Mouse (Mus musculus) midbrain, postnatal 0 days (tissue): ENCODE measurements around the gene Kalrn. TPM values are rescaled to one million over a fixed set of nuclear protein-coding genes. Genes with fewer than 3 reads are reported as not detected.

Source experiments
- ATAC-seq: fragments of 200-750 bp; cut with Nextera tagmentation; 2 replicates; pipeline ENCODE4 v1.8.0; 2017; ENCODE audit warnings: moderate number of reproducible peaks, mild to moderate bottlenecking, moderate TSS enrichment, moderate library complexity; ENCODE audit not compliant: low FRiP score
- DNase-seq: peaks from one replicate; pipeline ENCODE4 v3.0.0-alpha.2; 2015; ENCODE audit warnings: low spot score
- H3K27ac ChIP-seq: fragments of 300-500 bp; sonication (generic); 2 replicates; pipeline ENCODE4 v1.5.1; 2014; ENCODE audit warnings: low read depth, mild to moderate bottlenecking, low read length, mixed read lengths
- H3K27me3 ChIP-seq: fragments of 300-500 bp; sonication (generic); 2 replicates; pipeline ENCODE4 v1.6.1; 2014; ENCODE audit warnings: low read length, control low read depth, mixed read lengths; ENCODE audit not compliant: insufficient read depth
- H3K36me3 ChIP-seq: fragments of 300-500 bp; sonication (generic); 2 replicates; pipeline ENCODE4 v1.6.1; 2014; ENCODE audit warnings: low read length, control low read depth, mixed read lengths; ENCODE audit not compliant: insufficient read depth
- H3K4me1 ChIP-seq: fragments of 300-500 bp; sonication (generic); 2 replicates; pipeline ENCODE4 v1.6.1; 2014; ENCODE audit warnings: mild to moderate bottlenecking, control low read depth, antibody characterized with exemption, low read length, mixed read lengths; ENCODE audit not compliant: insufficient read depth
- H3K4me2 ChIP-seq: fragments of 300-500 bp; sonication (generic); 2 replicates; pipeline ENCODE4 v1.6.1; 2014; ENCODE audit warnings: low read depth, mild to moderate bottlenecking, low read length, mixed read lengths; ENCODE audit not compliant: poor library complexity, severe bottlenecking
- H3K4me3 ChIP-seq: fragments of 300-500 bp; sonication (generic); 2 replicates; pipeline ENCODE4 v1.5.1; 2014; ENCODE audit warnings: low read depth, mild to moderate bottlenecking, low read length, moderate library complexity
- H3K9ac ChIP-seq: fragments of 300-500 bp; sonication (generic); replicated peaks from 2 replicates; pipeline ENCODE4 v1.6.1; 2014; ENCODE audit warnings: mild to moderate bottlenecking, low read length, moderate library complexity, mixed read lengths; ENCODE audit not compliant: poor library complexity, severe bottlenecking
- H3K9me3 ChIP-seq: fragments of 300-500 bp; sonication (generic); 2 replicates; pipeline ENCODE4 v1.6.1; 2016; ENCODE audit warnings: low read length, control low read depth
- CTCF ChIP-seq: IDR thresholded peaks from 2 replicates; pipeline ENCODE4 v1.5.1; 2016; ENCODE audit warnings: antibody characterized with exemption, mild to moderate bottlenecking
- WGBS: fragments of 180-500 bp; shearing (Covaris S2); extraction: QIAGEN DNeasy Blood & Tissue Kit; methylation state at CpG from one replicate; pipeline ENCODE4 v1.1.7; 2014; 5-methylcytosine and 5-hydroxymethylcytosine counted together
- polyA plus RNA-seq: library from polyadenylated mRNA; unstranded; fragments of >200 nt; fragmentation: Nextera tagmentation; extraction: Ambion mirVana; gene quantifications from 2 replicates; pipeline ENCODE4 v1.2.1, GENCODE M21; 2015
- total RNA-seq: library from RNA; depleted of rRNA; stranded (reverse); fragments of >200 nt; gene quantifications from 2 replicates; pipeline ENCODE4 v1.2.3, GENCODE M21; 2014; rRNA removed

Kalrn gene
- total and polyA plus RNA-seq, 2 experiments from 2014 or later: 23.6 to 128 TPM

- H3K27me3 ChIP-seq: no peaks in the 10 kb centered on the region
- ATAC-seq (no peak), DNase-seq (peak; percentile 66)
- no peaks in the 10 kb centered on the region for H3K36me3 ChIP-seq
- H3K9ac ChIP-seq: no peak overlapping the region
- 69% methylated on average over 9 of the region's 9 CpGs for WGBS
- no peak overlapping the region for H3K4me2 ChIP-seq
- no peak overlapping the region for H3K4me3 ChIP-seq
- no peak for TF ChIP-seq CTCF
- H3K4me1 ChIP-seq: no peaks in the 10 kb centered on the region
- H3K27ac ChIP-seq: no peak overlapping the region
- H3K9me3 ChIP-seq: no peaks in the 10 kb centered on the region
Observed at GRCm38 (mm10) chr16:33928788-33929462, 644.4 kb downstream of the Kalrn start.

GRCm38 (mm10) chr16:33927263-33927824 lies 646.0 kb downstream of the Kalrn start:
- H3K27me3 ChIP-seq: no peaks in the 10 kb centered on the region
- H3K4me3 ChIP-seq: no peak overlapping the region
- H3K9ac ChIP-seq: no peak overlapping the region
- TF ChIP-seq CTCF: peak; percentile 45
- no peak overlapping the region for H3K4me2 ChIP-seq
- H3K27ac ChIP-seq: no peak overlapping the region
- DNase-seq (no peak), ATAC-seq (no peak)
- H3K4me1 ChIP-seq: no peaks in the 10 kb centered on the region
- 80% methylated on average over 6 of the region's 6 CpGs for WGBS
- no peaks in the 10 kb centered on the region for H3K36me3 ChIP-seq
- no peaks in the 10 kb centered on the region for H3K9me3 ChIP-seq

- WGBS: 92% methylated on average over 8 of the region's 8 CpGs
- no peak for TF ChIP-seq CTCF
- Histone ChIP-seq H3K4me3 (no peak overlapping the region), H3K36me3 (no peaks in the 10 kb centered on the region), H3K9me3 (no peaks in the 10 kb centered on the region), H3K4me2 (no peak overlapping the region), H3K27ac (no peak overlapping the region), H3K9ac (no peak overlapping the region), H3K27me3 (no peaks in the 10 kb centered on the region), H3K4me1 (no peaks in the 10 kb centered on the region)
- DNase-seq: no peak
- no peak for ATAC-seq
Observed at GRCm38 (mm10) chr16:33923758-33924157, 649.6 kb downstream of the Kalrn start.

- no peak for TF ChIP-seq CTCF
- Histone ChIP-seq H3K4me2 (no peak overlapping the region), H3K36me3 (no peaks in the 10 kb centered on the region), H3K9me3 (no peaks in the 10 kb centered on the region), H3K27ac (no peak overlapping the region), H3K4me1 (no peaks in the 10 kb centered on the region), H3K4me3 (no peak overlapping the region), H3K27me3 (no peaks in the 10 kb centered on the region), H3K9ac (no peak overlapping the region)
- no peak for ATAC-seq
- WGBS: 70% methylated on average over 5 of the region's 5 CpGs
- no peak for DNase-seq
Observed at GRCm38 (mm10) chr16:33923001-33923316, 650.4 kb downstream of the Kalrn start.

GRCm38 (mm10) chr16:33922111-33923000 lies 651.0 kb downstream of the Kalrn start:
- H3K36me3 ChIP-seq: no peaks in the 10 kb centered on the region
- no peak overlapping the region for H3K4me2 ChIP-seq
- 74% methylated on average over 18 of the region's 18 CpGs for WGBS
- no peaks in the 10 kb centered on the region for H3K27me3 ChIP-seq
- no peaks in the 10 kb centered on the region for H3K4me1 ChIP-seq
- no peak overlapping the region for H3K27ac ChIP-seq
- DNase-seq: no peak
- ATAC-seq: no peak
- TF ChIP-seq CTCF: no peak
- H3K4me3 ChIP-seq: no peak overlapping the region
- no peaks in the 10 kb centered on the region for H3K9me3 ChIP-seq
- H3K9ac ChIP-seq: no peak overlapping the region

GRCm38 (mm10) chr16:33921514-33921913 lies 651.8 kb downstream of the Kalrn start:
- TF ChIP-seq CTCF: no peak
- Histone ChIP-seq H3K9ac (no peak overlapping the region), H3K4me2 (no peak overlapping the region), H3K9me3 (no peaks in the 10 kb centered on the region), H3K36me3 (no peaks in the 10 kb centered on the region), H3K4me1 (no peaks in the 10 kb centered on the region), H3K27me3 (no peaks in the 10 kb centered on the region), H3K27ac (no peak overlapping the region), H3K4me3 (no peak overlapping the region)
- ATAC-seq (no peak), DNase-seq (no peak)
- WGBS: 94% methylated on average over 5 of the region's 5 CpGs

Other genes with a start within 250 kb of the Kalrn start
- gene Ropn1, start 76.4 kb upstream of the Kalrn start, total RNA-seq: not detected in 2 replicates
- gene Ropn1, start 76.4 kb upstream of the Kalrn start, polyA plus RNA-seq: 0.20 TPM in 1 of 2 replicates, not detected in the other
- 2.9 and 5.6 TPM in 2 replicates for gene Ccdc14, start 117.1 kb upstream of the Kalrn start, total RNA-seq
- 1.8 and 2.2 TPM in 2 replicates for gene Ccdc14, start 117.1 kb upstream of the Kalrn start, polyA plus RNA-seq
- gene Mylk, start 171.7 kb upstream of the Kalrn start, total RNA-seq: 5.6 and 8.7 TPM in 2 replicates
- gene Mylk, start 171.7 kb upstream of the Kalrn start, polyA plus RNA-seq: 2.5 and 3.4 TPM in 2 replicates